Mouse (Mus musculus) granulocyte monocyte progenitor cell, adult 5-6 weeks (primary cell): ENCODE results near the gene Vegfa. TPM values are rescaled to one million over a fixed set of nuclear protein-coding genes. Genes with fewer than 3 reads are reported as not detected.

Source experiments
- ATAC-seq: replicated peaks from 2 replicates; pipeline ENCODE4 v1.8.0; 2016; ENCODE audit warnings: mild to moderate bottlenecking, moderate TSS enrichment, inconsistent platforms; ENCODE audit not compliant: poor library complexity, severe bottlenecking
- total RNA-seq, 2 experiments: library from RNA; stranded (forward) in 1 of 2; stranded (reverse) in 1 of 2; fragments of 200-712, 200-1000 nt in 1 of 2; fragments of >200 nt in 1 of 2; fragmentation: Nextera tagmentation in 1 of 2; gene quantifications; 2 replicates each; pipeline ENCODE4 v1.2.3; 2014 to 2017

Vegfa gene
- total RNA-seq, 2 experiments from 2014 or later = 28.6 to 34.3 TPM

GRCm38 (mm10) chr17:46029052-46029553 lies 3.1 kb downstream of the Vegfa start:
- no peak for ATAC-seq

- ATAC-seq = no peak
Measured at GRCm38 (mm10) chr17:46028210-46029051, 3.7 kb downstream of the Vegfa start.

GRCm38 (mm10) chr17:46027066-46027917 lies 4.9 kb downstream of the Vegfa start:
- ATAC-seq = peak; percentile 31; the same call in 1 of the 2 replicates

GRCm38 (mm10) chr17:46025927-46026668 lies 6.1 kb downstream of the Vegfa start:
- no peak for ATAC-seq

- ATAC-seq = no peak
Measured at GRCm38 (mm10) chr17:46025207-46025606, 7.0 kb downstream of the Vegfa start.

- no peak for ATAC-seq
Measured at GRCm38 (mm10) chr17:46024192-46024591, 8.0 kb downstream of the Vegfa start.

GRCm38 (mm10) chr17:46023572-46023971 lies 8.6 kb downstream of the Vegfa start:
- ATAC-seq = no peak

GRCm38 (mm10) chr17:46022934-46023333 lies 9.2 kb downstream of the Vegfa start:
- no peak for ATAC-seq

- ATAC-seq = peak; percentile 21; the same call in 1 of the 2 replicates
Measured at GRCm38 (mm10) chr17:46022427-46022826, 9.7 kb downstream of the Vegfa start.

GRCm38 (mm10) chr17:46021760-46022159 lies 10.4 kb downstream of the Vegfa start:
- ATAC-seq = no peak

GRCm38 (mm10) chr17:46021173-46021572 lies 11.0 kb downstream of the Vegfa start:
- no peak for ATAC-seq

GRCm38 (mm10) chr17:46020579-46020978 lies 11.6 kb downstream of the Vegfa start:
- no peak for ATAC-seq

- no peak for ATAC-seq
Measured at GRCm38 (mm10) chr17:46018736-46019004, 13.5 kb downstream of the Vegfa start.

GRCm38 (mm10) chr17:46017946-46018735 lies 14.0 kb downstream of the Vegfa start:
- no peak for ATAC-seq

- ATAC-seq = no peak
Measured at GRCm38 (mm10) chr17:46016617-46017016, 15.6 kb downstream of the Vegfa start.

- no peak for ATAC-seq
Measured at GRCm38 (mm10) chr17:46015967-46016366, 16.2 kb downstream of the Vegfa start.

- no peak for ATAC-seq
Measured at GRCm38 (mm10) chr17:46014935-46015334, 17.2 kb downstream of the Vegfa start.

- peak; percentile 82 for ATAC-seq
Measured at GRCm38 (mm10) chr17:46013549-46013948, 18.6 kb downstream of the Vegfa start.

GRCm38 (mm10) chr17:46012211-46012610 lies 20.0 kb downstream of the Vegfa start:
- ATAC-seq = no peak

GRCm38 (mm10) chr17:46010462-46010861 lies 21.7 kb downstream of the Vegfa start:
- ATAC-seq = peak; percentile 57
